Mouse (Mus musculus): ENCODE measurements at regions not wholly inside any gene's neighbourhood (a gene's known extent, or its start where the extent isn't known, plus 50 kb on each side); places are given as distances from the start of the nearest gene placed in this dataset.

DNA sequence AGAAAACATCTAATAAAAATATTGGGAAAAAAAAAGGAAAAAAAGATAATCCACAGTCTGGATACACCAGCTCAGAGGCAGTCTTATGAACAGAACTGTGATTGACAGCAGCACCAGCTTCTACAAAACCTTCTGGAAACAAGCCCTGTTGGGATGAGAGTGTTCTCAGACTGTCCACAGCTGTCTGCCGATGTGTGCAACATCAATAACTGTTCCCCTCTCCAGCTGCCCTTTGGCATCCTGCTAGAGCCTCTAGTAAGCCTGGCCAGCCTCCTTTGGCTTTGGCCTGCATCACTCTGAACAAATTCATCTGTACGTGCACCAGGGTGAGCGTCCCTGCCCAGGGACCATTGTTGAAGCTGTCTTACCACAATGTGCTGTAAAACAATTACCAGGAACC lies 137.0 kb upstream of the Irs2 start:
- TF ChIP-seq POLR2A (IDR thresholded peaks at IDR 0.05; ENCODE audit: control insufficient read depth, extremely low read depth, insufficient read depth, low read length, poor library complexity), result no peak
- TF ChIP-seq CTCF (IDR thresholded peaks at IDR 0.05; ENCODE audit: borderline replicate concordance, control insufficient read depth, extremely low read depth, insufficient read depth, low read length, poor library complexity), result no peak
- no peaks in the 10 kb centered on the region for H3K4me1 ChIP-seq (replicated peaks; ENCODE audit: control insufficient read depth, insufficient read depth, low read length)
- H3K4me3 ChIP-seq (ENCODE audit: control insufficient read depth, insufficient read depth, low read length), result no peak overlapping the region
- WGBS, result 91% methylated on average over 3 of the region's 3 CpGs
- no peaks in the 10 kb centered on the region for H3K27me3 ChIP-seq (ENCODE audit: control insufficient read depth, insufficient read depth, low read length)
- no peak overlapping the region for H3K27ac ChIP-seq (ENCODE audit: control insufficient read depth, insufficient read depth, low read length)
- H3K36me3 ChIP-seq (ENCODE audit: control insufficient read depth, insufficient read depth, low read length), result no peaks in the 10 kb centered on the region
- DNase-seq, result no peak

- WGBS, result 94% methylated on average over 1 of the region's 1 CpGs
- no peak overlapping the region for H3K27ac ChIP-seq (ENCODE audit: control insufficient read depth, insufficient read depth, low read length)
- H3K27me3 ChIP-seq (ENCODE audit: control insufficient read depth, insufficient read depth, low read length), result no peaks in the 10 kb centered on the region
- H3K36me3 ChIP-seq (ENCODE audit: control insufficient read depth, insufficient read depth, low read length), result no peaks in the 10 kb centered on the region
- TF ChIP-seq CTCF (IDR thresholded peaks at IDR 0.05; ENCODE audit: borderline replicate concordance, control insufficient read depth, extremely low read depth, insufficient read depth, low read length, poor library complexity), result no peak
- TF ChIP-seq POLR2A (IDR thresholded peaks at IDR 0.05; ENCODE audit: control insufficient read depth, extremely low read depth, insufficient read depth, low read length, poor library complexity), result no peak
- no peaks in the 10 kb centered on the region for H3K4me1 ChIP-seq (replicated peaks; ENCODE audit: control insufficient read depth, insufficient read depth, low read length)
- no peak overlapping the region for H3K4me3 ChIP-seq (ENCODE audit: control insufficient read depth, insufficient read depth, low read length)
- no peak for DNase-seq
Observed at GRCm38 (mm10) chr8:11140566-11140965, 132.3 kb upstream of the Irs2 start.

DNA sequence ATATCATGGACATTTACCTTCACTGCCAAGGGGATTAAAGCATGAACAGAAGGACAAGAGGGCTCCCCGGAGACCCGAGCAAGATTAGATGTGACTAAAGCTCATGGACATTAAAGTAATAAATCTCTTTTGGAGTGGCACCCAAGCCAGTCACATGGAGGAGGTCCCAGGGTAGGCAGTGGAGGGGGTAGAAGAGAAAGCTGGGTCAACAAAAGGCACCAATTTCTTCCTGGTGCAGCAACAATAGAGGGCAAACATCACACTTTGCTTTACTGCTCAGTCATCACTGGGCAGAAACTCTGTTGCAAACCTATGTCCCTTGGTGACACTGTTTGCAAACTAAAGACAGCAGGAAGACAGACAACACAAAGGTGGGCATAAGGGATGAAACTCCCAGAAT lies 131.0 kb upstream of the Irs2 start:
- Histone ChIP-seq H3K27ac (ENCODE audit: control insufficient read depth, insufficient read depth, low read length) (no peak overlapping the region), H3K36me3 (ENCODE audit: control insufficient read depth, insufficient read depth, low read length) (no peaks in the 10 kb centered on the region), H3K27me3 (ENCODE audit: control insufficient read depth, insufficient read depth, low read length) (no peaks in the 10 kb centered on the region), H3K4me3 (ENCODE audit: control insufficient read depth, insufficient read depth, low read length) (no peak overlapping the region), H3K4me1 (replicated peaks; ENCODE audit: control insufficient read depth, insufficient read depth, low read length) (no peaks in the 10 kb centered on the region)
- no peak for DNase-seq
- no peak for TF ChIP-seq CTCF (IDR thresholded peaks at IDR 0.05; ENCODE audit: borderline replicate concordance, control insufficient read depth, extremely low read depth, insufficient read depth, low read length, poor library complexity)
- TF ChIP-seq POLR2A (IDR thresholded peaks at IDR 0.05; ENCODE audit: control insufficient read depth, extremely low read depth, insufficient read depth, low read length, poor library complexity), result no peak
- 80% methylated on average over 2 of the region's 2 CpGs for WGBS

GRCm38 (mm10) chr8:11138302-11139020 lies 130.2 kb upstream of the Irs2 start:
- WGBS, result 64% methylated on average over 5 of the region's 5 CpGs
- H3K27ac ChIP-seq (ENCODE audit: control insufficient read depth, insufficient read depth, low read length), result no peak overlapping the region
- H3K27me3 ChIP-seq (ENCODE audit: control insufficient read depth, insufficient read depth, low read length), result no peaks in the 10 kb centered on the region
- H3K4me3 ChIP-seq (ENCODE audit: control insufficient read depth, insufficient read depth, low read length), result no peak overlapping the region
- DNase-seq, result no peak
- TF ChIP-seq CTCF (IDR thresholded peaks at IDR 0.05; ENCODE audit: borderline replicate concordance, control insufficient read depth, extremely low read depth, insufficient read depth, low read length, poor library complexity), result no peak
- no peak for TF ChIP-seq POLR2A (IDR thresholded peaks at IDR 0.05; ENCODE audit: control insufficient read depth, extremely low read depth, insufficient read depth, low read length, poor library complexity)
- no peaks in the 10 kb centered on the region for H3K36me3 ChIP-seq (ENCODE audit: control insufficient read depth, insufficient read depth, low read length)
- no peaks in the 10 kb centered on the region for H3K4me1 ChIP-seq (replicated peaks; ENCODE audit: control insufficient read depth, insufficient read depth, low read length)

- no peaks in the 10 kb centered on the region for H3K27me3 ChIP-seq (ENCODE audit: control insufficient read depth, insufficient read depth, low read length)
- no peaks in the 10 kb centered on the region for H3K4me1 ChIP-seq (replicated peaks; ENCODE audit: control insufficient read depth, insufficient read depth, low read length)
- H3K27ac ChIP-seq (ENCODE audit: control insufficient read depth, insufficient read depth, low read length), result no peak overlapping the region
- WGBS, result 97% methylated on average over 4 of the region's 4 CpGs
- TF ChIP-seq CTCF (IDR thresholded peaks at IDR 0.05; ENCODE audit: borderline replicate concordance, control insufficient read depth, extremely low read depth, insufficient read depth, low read length, poor library complexity) (no peak), POLR2A (IDR thresholded peaks at IDR 0.05; ENCODE audit: control insufficient read depth, extremely low read depth, insufficient read depth, low read length, poor library complexity) (no peak)
- H3K36me3 ChIP-seq (ENCODE audit: control insufficient read depth, insufficient read depth, low read length), result no peaks in the 10 kb centered on the region
- no peak overlapping the region for H3K4me3 ChIP-seq (ENCODE audit: control insufficient read depth, insufficient read depth, low read length)
- no peak for DNase-seq
Observed at GRCm38 (mm10) chr8:11136566-11136965, 128.3 kb upstream of the Irs2 start.

GRCm38 (mm10) chr8:11135135-11135534 lies 126.9 kb upstream of the Irs2 start:
- DNase-seq, result no peak
- TF ChIP-seq POLR2A (IDR thresholded peaks at IDR 0.05; ENCODE audit: control insufficient read depth, extremely low read depth, insufficient read depth, low read length, poor library complexity), result no peak
- H3K27me3 ChIP-seq (ENCODE audit: control insufficient read depth, insufficient read depth, low read length), result no peaks in the 10 kb centered on the region
- H3K36me3 ChIP-seq (ENCODE audit: control insufficient read depth, insufficient read depth, low read length), result no peaks in the 10 kb centered on the region
- H3K4me1 ChIP-seq (replicated peaks; ENCODE audit: control insufficient read depth, insufficient read depth, low read length), result no peaks in the 10 kb centered on the region
- H3K27ac ChIP-seq (ENCODE audit: control insufficient read depth, insufficient read depth, low read length), result no peak overlapping the region
- H3K4me3 ChIP-seq (ENCODE audit: control insufficient read depth, insufficient read depth, low read length), result no peak overlapping the region
- WGBS, result 96% methylated on average over 11 of the region's 11 CpGs

DNA sequence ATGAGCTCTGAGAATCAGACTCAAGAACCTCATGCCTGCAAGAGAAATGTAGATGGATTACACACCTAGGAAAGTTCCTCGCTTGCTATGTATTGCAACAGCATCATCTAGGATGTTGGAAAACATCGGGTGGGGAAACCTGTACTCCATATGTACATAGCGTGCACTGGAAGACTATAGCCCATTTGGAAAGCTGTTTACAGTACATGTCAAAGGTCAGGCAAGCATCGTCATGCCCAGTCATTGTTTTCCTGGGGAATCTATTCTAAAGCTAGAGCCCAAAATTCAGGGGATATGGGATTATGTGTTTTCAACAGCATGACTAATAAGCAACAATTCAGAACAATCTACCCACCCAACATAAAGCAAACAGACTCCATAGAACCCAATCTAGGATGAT lies 126.3 kb upstream of the Irs2 start:
- Histone ChIP-seq H3K36me3 (ENCODE audit: control insufficient read depth, insufficient read depth, low read length) (no peaks in the 10 kb centered on the region), H3K27ac (ENCODE audit: control insufficient read depth, insufficient read depth, low read length) (no peak overlapping the region), H3K4me3 (ENCODE audit: control insufficient read depth, insufficient read depth, low read length) (no peak overlapping the region), H3K4me1 (replicated peaks; ENCODE audit: control insufficient read depth, insufficient read depth, low read length) (no peaks in the 10 kb centered on the region), H3K27me3 (ENCODE audit: control insufficient read depth, insufficient read depth, low read length) (no peaks in the 10 kb centered on the region)
- no peak for TF ChIP-seq CTCF (IDR thresholded peaks at IDR 0.05; ENCODE audit: borderline replicate concordance, control insufficient read depth, extremely low read depth, insufficient read depth, low read length, poor library complexity)
- TF ChIP-seq POLR2A (IDR thresholded peaks at IDR 0.05; ENCODE audit: control insufficient read depth, extremely low read depth, insufficient read depth, low read length, poor library complexity), result no peak
- WGBS, result 97% methylated on average over 4 of the region's 4 CpGs
- DNase-seq, result no peak
